Mouse (Mus musculus) midbrain, embryonic 14.5 days (tissue): ENCODE data around the gene Mylk. TPM values are rescaled to one million over a fixed set of nuclear protein-coding genes. Genes with fewer than 3 reads are reported as not detected.
A peak's percentile ranks its signal among the peaks of the same experiment; 100 is the strongest.

Experiments
- ATAC-seq: fragments of 200-750 bp; cut with Nextera tagmentation; 2 replicates; pipeline ENCODE4 v1.8.0; 2017; ENCODE audit warnings: moderate number of reproducible peaks, moderate library complexity; ENCODE audit not compliant: low FRiP score, low TSS enrichment
- DNase-seq: peaks from one replicate; pipeline ENCODE4 v3.0.0-alpha.2; 2015
- H3K27ac ChIP-seq: fragments of 300-500 bp; sonication (generic); replicated peaks from 2 replicates; pipeline ENCODE4 v1.5.1; 2014; ENCODE audit warnings: mild to moderate bottlenecking, low read depth, low read length, moderate library complexity
- H3K27me3 ChIP-seq: fragments of 300-500 bp; sonication (generic); 2 replicates; pipeline ENCODE4 v1.6.1; 2014; ENCODE audit warnings: low read length, control low read depth, mixed read lengths; ENCODE audit not compliant: control insufficient read depth, insufficient read depth
- H3K36me3 ChIP-seq: fragments of 300-500 bp; sonication (generic); 2 replicates; pipeline ENCODE4 v1.6.1; 2014; ENCODE audit warnings: low read length, control low read depth; ENCODE audit not compliant: control insufficient read depth, insufficient read depth
- H3K4me1 ChIP-seq: fragments of 300-500 bp; sonication (generic); 2 replicates; pipeline ENCODE4 v1.6.1; 2014; ENCODE audit warnings: mild to moderate bottlenecking, antibody characterized with exemption, low read length, control low read depth; ENCODE audit not compliant: control insufficient read depth, insufficient read depth
- H3K4me2 ChIP-seq: fragments of 300-500 bp; sonication (generic); 2 replicates; pipeline ENCODE4 v1.6.1; 2014; ENCODE audit warnings: mild to moderate bottlenecking, low read length, moderate library complexity
- H3K4me3 ChIP-seq: fragments of 300-500 bp; sonication (generic); replicated peaks from 2 replicates; pipeline ENCODE4 v1.5.1; 2014; ENCODE audit warnings: low read depth, low read length
- H3K9ac ChIP-seq: fragments of 300-500 bp; sonication (generic); replicated peaks from 2 replicates; pipeline ENCODE4 v1.6.1; 2014; ENCODE audit warnings: mild to moderate bottlenecking, low read length, moderate library complexity
- H3K9me3 ChIP-seq: fragments of 300-500 bp; sonication (generic); 2 replicates; pipeline ENCODE4 v1.6.1; 2016; ENCODE audit warnings: low read length, control low read depth, mixed read lengths; ENCODE audit not compliant: control insufficient read depth
- WGBS: fragments of 180-500 bp; shearing (Covaris S2); extraction: QIAGEN DNeasy Blood & Tissue Kit; methylation state at CpG from one replicate; pipeline ENCODE4 v1.1.7; 2014; 5-methylcytosine and 5-hydroxymethylcytosine counted together
- polyA plus RNA-seq: library from polyadenylated mRNA; unstranded; fragments of >200 nt; fragmentation: Nextera tagmentation; extraction: Ambion mirVana; gene quantifications from 2 replicates; pipeline ENCODE4 v1.2.1, GENCODE M21; 2014

Gene Mylk
- polyA plus RNA-seq, 1 experiment from 2014 or later: 4.9 TPM

DNA sequence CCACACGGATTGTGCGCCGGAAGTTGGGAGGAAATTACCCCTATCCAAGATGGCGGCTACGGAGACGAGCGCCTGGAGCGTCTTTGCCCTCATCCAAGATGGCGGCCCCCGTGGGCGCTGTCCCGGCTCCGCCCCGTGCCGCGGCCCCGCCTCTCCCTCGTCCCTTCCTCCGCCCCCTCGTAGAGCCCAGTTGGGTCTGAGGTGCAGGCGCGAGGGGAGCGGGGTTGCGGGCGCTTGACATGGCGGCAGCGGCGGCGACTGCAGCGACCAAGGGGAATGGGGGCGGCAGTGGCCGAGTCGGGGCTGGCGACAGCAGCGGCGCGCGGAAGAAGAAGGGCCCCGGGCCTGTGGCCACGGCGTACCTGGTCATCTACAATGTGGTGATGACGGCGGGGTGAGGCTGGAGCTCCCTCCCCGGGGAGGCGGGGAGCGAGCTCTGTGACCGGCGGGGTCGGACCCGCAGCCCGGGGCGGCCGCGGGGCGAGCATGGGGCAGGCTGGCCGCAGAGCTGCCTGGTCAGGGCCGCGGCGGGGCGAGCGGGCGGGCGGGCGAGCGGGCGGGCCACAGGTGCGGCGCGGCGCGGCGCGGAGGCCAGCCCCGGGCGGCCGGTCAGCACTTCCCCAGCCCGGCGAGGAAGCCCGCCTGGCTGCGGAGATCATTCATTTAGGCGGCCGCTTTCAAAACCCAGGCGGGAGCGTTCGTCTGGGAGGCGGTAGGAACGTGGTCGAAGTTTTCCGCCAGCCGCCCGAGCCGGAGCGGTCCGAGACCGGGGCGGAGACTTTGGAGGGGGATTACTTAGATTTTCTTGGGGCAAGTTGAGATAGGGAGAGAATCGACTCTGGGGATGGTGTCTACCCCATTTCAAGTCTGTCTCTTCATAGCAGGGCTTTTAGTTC is 277.5 kb downstream of the Mylk start, which contains the start of gene Hacd2:
Hacd2 (plus strand) TSS at position 187 of the 896 bp plus-strand sequence.
- WGBS: under 1% methylated on average over 79 of the region's 97 CpGs
- Histone ChIP-seq H3K4me2 (peak within 1 kb of the TSS; percentile 66), H3K9me3 (no peaks in the 10 kb centered on the region), H3K27ac (peak within 1 kb of the TSS; percentile 89), H3K36me3 (no peaks in the 10 kb centered on the region), H3K4me1 (no peaks in the 10 kb centered on the region), H3K27me3 (peaks cover 13% of the 10 kb centered on the region; the same call in 1 of the 2 replicates), H3K4me3 (peak within 1 kb of the TSS; percentile 84), H3K9ac (peak within 1 kb of the TSS; percentile 85)
- ATAC-seq (peak; percentile 99), DNase-seq (peak; percentile 97)

DNA sequence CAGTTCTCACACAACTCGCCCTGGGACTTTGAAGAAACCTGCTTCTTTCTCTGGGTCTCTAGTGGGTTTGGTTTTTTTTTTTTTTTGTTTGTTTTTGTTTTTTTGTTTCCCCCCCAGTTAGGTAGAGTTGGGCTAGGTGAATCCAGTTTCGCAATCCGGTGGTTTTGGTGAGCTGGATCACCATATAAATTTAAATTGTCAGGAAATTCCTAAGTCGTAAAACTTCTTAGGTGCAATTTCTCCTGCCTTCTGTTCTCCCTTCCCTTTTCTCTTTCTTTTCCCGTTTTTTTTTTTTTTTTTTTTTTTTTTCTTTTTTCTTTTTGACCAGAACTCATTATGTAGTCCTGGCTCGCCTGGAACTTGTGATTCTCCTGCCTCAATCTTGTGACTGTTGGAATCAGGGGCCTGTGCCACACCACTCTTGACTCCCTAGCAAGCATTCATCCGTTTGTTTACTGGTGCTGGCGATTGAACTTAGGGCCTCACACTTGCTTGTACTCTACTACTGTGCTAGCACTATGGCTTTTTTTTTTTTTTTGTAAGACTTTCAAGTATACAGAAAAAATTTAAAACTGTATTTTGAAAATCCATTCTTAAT is 278.2 kb downstream of the Mylk start:
- H3K9me3 ChIP-seq: no peaks in the 10 kb centered on the region
- H3K4me1 ChIP-seq: no peaks in the 10 kb centered on the region
- no peak for ATAC-seq
- no peaks in the 10 kb centered on the region for H3K36me3 ChIP-seq
- H3K4me2 ChIP-seq: peak overlapping the region; percentile 66
- 4% methylated on average over 8 of the region's 8 CpGs for WGBS
- H3K4me3 ChIP-seq: peak overlapping the region; percentile 84
- H3K27me3 ChIP-seq: peaks cover 12% of the 10 kb centered on the region; the same call in 1 of the 2 replicates
- peak overlapping the region; percentile 85 for H3K9ac ChIP-seq
- H3K27ac ChIP-seq: no peak overlapping the region
- DNase-seq: no peak

DNA sequence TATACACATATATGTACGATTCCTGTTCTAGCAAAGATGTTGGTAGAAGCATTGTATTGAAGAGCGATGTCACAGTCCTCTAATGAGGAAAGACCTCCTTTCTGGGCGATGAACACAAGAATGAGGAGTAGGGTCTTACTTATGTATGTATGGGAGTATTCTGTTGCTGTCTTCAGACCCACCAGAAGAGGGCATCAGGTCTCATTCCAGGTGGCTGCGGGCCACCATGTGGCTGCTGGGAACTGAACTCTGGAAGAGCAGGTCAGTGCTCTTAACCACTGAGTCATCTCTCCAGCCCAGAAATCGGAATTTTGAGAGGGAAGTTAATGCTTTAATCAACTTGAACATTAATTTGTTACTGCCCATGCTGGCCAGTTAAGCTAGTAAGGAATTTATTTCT is 279.3 kb downstream of the Mylk start:
- peaks cover 9% of the 10 kb centered on the region; the same call in 1 of the 2 replicates for H3K36me3 ChIP-seq
- H3K4me3 ChIP-seq: no peak overlapping the region
- H3K4me2 ChIP-seq: no peak overlapping the region
- H3K9me3 ChIP-seq: no peaks in the 10 kb centered on the region
- no peak for ATAC-seq
- WGBS: 84% methylated on average over 5 of the region's 5 CpGs
- H3K4me1 ChIP-seq: no peaks in the 10 kb centered on the region
- peaks cover 9% of the 10 kb centered on the region; the same call in 1 of the 2 replicates for H3K27me3 ChIP-seq
- H3K9ac ChIP-seq: no peak overlapping the region
- no peak overlapping the region for H3K27ac ChIP-seq
- DNase-seq: no peak

- H3K27ac ChIP-seq: no peak overlapping the region
Measured at GRCm38 (mm10) chr16:35025347-35025746, 280.3 kb downstream of the Mylk start.

GRCm38 (mm10) chr16:35033241-35033640 is 288.2 kb downstream of the Mylk start:
- peaks cover 25% of the 10 kb centered on the region; the same call in 1 of the 2 replicates for H3K36me3 ChIP-seq
- H3K4me3 ChIP-seq: no peak overlapping the region
- no peak overlapping the region for H3K9ac ChIP-seq
- DNase-seq (no peak), ATAC-seq (no peak)
- H3K4me1 ChIP-seq: 0 out of 2 replicates have a peak, but pooled peaks cover 6% of the 10 kb centered on the region
- H3K9me3 ChIP-seq: no peaks in the 10 kb centered on the region
- no peaks in the 10 kb centered on the region for H3K27me3 ChIP-seq
- WGBS: 89% methylated on average over 3 of the region's 3 CpGs
- H3K4me2 ChIP-seq: no peak overlapping the region
- no peak overlapping the region for H3K27ac ChIP-seq

More at GRCm38 (mm10) chr16:35025347-35025746, 280.3 kb downstream of the Mylk start:
- H3K36me3 ChIP-seq: peaks cover 12% of the 10 kb centered on the region; the same call in 1 of the 2 replicates
- ATAC-seq: no peak
- no peaks in the 10 kb centered on the region for H3K9me3 ChIP-seq
- no peak for DNase-seq
- 93% methylated on average over 4 of the region's 4 CpGs for WGBS
- no peak overlapping the region for H3K4me3 ChIP-seq
- no peaks in the 10 kb centered on the region for H3K27me3 ChIP-seq
- no peaks in the 10 kb centered on the region for H3K4me1 ChIP-seq
- H3K4me2 ChIP-seq: no peak overlapping the region
- no peak overlapping the region for H3K9ac ChIP-seq

- Histone ChIP-seq H3K27ac (no peak overlapping the region), H3K4me3 (no peak overlapping the region), H3K9me3 (no peaks in the 10 kb centered on the region), H3K36me3 (peaks cover 19% of the 10 kb centered on the region; the same call in 1 of the 2 replicates), H3K9ac (no peak overlapping the region), H3K4me2 (no peak overlapping the region), H3K27me3 (no peaks in the 10 kb centered on the region), H3K4me1 (0 out of 2 replicates have a peak, but pooled peaks cover 6% of the 10 kb centered on the region)
- WGBS: 87% methylated on average over 8 of the region's 8 CpGs
- DNase-seq (no peak), ATAC-seq (no peak)
Measured at GRCm38 (mm10) chr16:35033809-35034577, 289.0 kb downstream of the Mylk start.

GRCm38 (mm10) chr16:35034971-35035370 is 290.0 kb downstream of the Mylk start:
- H3K4me3 ChIP-seq: no peak overlapping the region
- peaks cover 18% of the 10 kb centered on the region; the same call in 1 of the 2 replicates for H3K36me3 ChIP-seq
- H3K4me1 ChIP-seq: 0 out of 2 replicates have a peak, but pooled peaks cover 6% of the 10 kb centered on the region
- H3K9me3 ChIP-seq: no peaks in the 10 kb centered on the region
- DNase-seq (no peak), ATAC-seq (no peak)
- no peak overlapping the region for H3K4me2 ChIP-seq
- no peak overlapping the region for H3K27ac ChIP-seq
- H3K27me3 ChIP-seq: no peaks in the 10 kb centered on the region
- WGBS: 93% methylated on average over 5 of the region's 5 CpGs
- no peak overlapping the region for H3K9ac ChIP-seq

- Histone ChIP-seq H3K27me3 (no peaks in the 10 kb centered on the region), H3K4me2 (no peak overlapping the region), H3K9ac (no peak overlapping the region), H3K27ac (no peak overlapping the region), H3K4me3 (no peak overlapping the region), H3K9me3 (no peaks in the 10 kb centered on the region), H3K36me3 (peaks cover 15% of the 10 kb centered on the region; the same call in 1 of the 2 replicates), H3K4me1 (0 out of 2 replicates have a peak, but pooled peaks cover 6% of the 10 kb centered on the region)
- 89% methylated on average over 5 of the region's 5 CpGs for WGBS
- ATAC-seq (no peak), DNase-seq (no peak)
Measured at GRCm38 (mm10) chr16:35036754-35037153, 291.7 kb downstream of the Mylk start.
